Mouse (Mus musculus) intestine, embryonic 15.5 days (tissue): ENCODE measurements around the gene Nod1. TPM values are rescaled to one million over a fixed set of nuclear protein-coding genes. Genes with fewer than 3 reads are reported as not detected.
A peak's percentile ranks its signal among the peaks of the same experiment; 100 is the strongest.
"Not testable (repeated sequence)": the region's sequence is repeated elsewhere in the genome, so short reads cannot be mapped to it uniquely, and the experiment has no call there.

ENCODE experiments used
- ATAC-seq: fragments of 200-750 bp; cut with Nextera tagmentation; 2 replicates; pipeline ENCODE4 v1.8.0; 2017; ENCODE audit warnings: moderate TSS enrichment, moderate library complexity
- H3K27ac ChIP-seq: fragments of 300-500 bp; sonication (generic); 2 replicates; pipeline ENCODE4 v1.5.1; 2015; ENCODE audit warnings: mild to moderate bottlenecking, inconsistent platforms
- H3K27me3 ChIP-seq: fragments of 300-500 bp; sonication (generic); replicated peaks from 2 replicates; pipeline ENCODE4 v1.6.1; 2015; ENCODE audit warnings: inconsistent platforms
- H3K36me3 ChIP-seq: fragments of 300-500 bp; sonication (generic); 2 replicates; pipeline ENCODE4 v1.6.1; 2015; ENCODE audit warnings: inconsistent platforms
- H3K4me1 ChIP-seq: fragments of 300-500 bp; sonication (generic); replicated peaks from 2 replicates; pipeline ENCODE4 v1.6.1; 2015; ENCODE audit warnings: inconsistent platforms
- H3K4me2 ChIP-seq: fragments of 300-500 bp; sonication (generic); replicated peaks from 2 replicates; pipeline ENCODE4 v1.6.1; 2015; ENCODE audit warnings: mild to moderate bottlenecking, inconsistent platforms
- H3K4me3 ChIP-seq: fragments of 300-500 bp; sonication (generic); replicated peaks from 2 replicates; pipeline ENCODE4 v1.5.1; 2015; ENCODE audit warnings: inconsistent platforms
- H3K9ac ChIP-seq: fragments of 300-500 bp; sonication (generic); 2 replicates; pipeline ENCODE4 v1.6.1; 2015; ENCODE audit warnings: inconsistent platforms
- H3K9me3 ChIP-seq: fragments of 300-500 bp; sonication (generic); 2 replicates; pipeline ENCODE4 v1.6.1; 2016; ENCODE audit warnings: inconsistent platforms
- WGBS: fragments of 180-500 bp; shearing (Covaris S2); methylation state at CpG from one replicate; pipeline ENCODE4 v1.1.7; 2015; 5-methylcytosine and 5-hydroxymethylcytosine counted together
- polyA plus RNA-seq: library from polyadenylated mRNA; unstranded; fragments of >200 nt; fragmentation: Nextera tagmentation; extraction: Ambion mirVana; gene quantifications from 2 replicates; pipeline ENCODE4 v1.2.1, GENCODE M21; 2015

Nod1 gene
- polyA plus RNA-seq, 1 experiment from 2014 or later = 4.8 TPM

- no peaks in the 10 kb centered on the region for H3K9me3 ChIP-seq
- no peaks in the 10 kb centered on the region for H3K36me3 ChIP-seq
- peak; percentile 64 for ATAC-seq
- peaks cover 9% of the 10 kb centered on the region for H3K4me1 ChIP-seq
- no peak overlapping the region for H3K27ac ChIP-seq
- H3K4me2 ChIP-seq = peak overlapping the region; percentile 90
- H3K27me3 ChIP-seq = no peaks in the 10 kb centered on the region
- peak overlapping the region; percentile 74; the same call in 1 of the 2 replicates for H3K9ac ChIP-seq
- H3K4me3 ChIP-seq = peak overlapping the region; percentile 67
- 12% methylated on average over 5 of the region's 5 CpGs for WGBS
Observed at GRCm38 (mm10) chr6:54972929-54973211, 458 bp upstream of the Nod1 start.

GRCm38 (mm10) chr6:54971731-54972110, 691 bp downstream of the Nod1 start:
- Histone ChIP-seq H3K4me2 (peak overlapping the region; percentile 90), H3K9ac (peak overlapping the region; percentile 74), H3K36me3 (no peaks in the 10 kb centered on the region), H3K4me1 (peaks cover 9% of the 10 kb centered on the region), H3K4me3 (peak overlapping the region; percentile 67), H3K9me3 (no peaks in the 10 kb centered on the region), H3K27ac (peak overlapping the region; percentile 59), H3K27me3 (no peaks in the 10 kb centered on the region)
- ATAC-seq = 0 out of 2 replicates have a peak, but pooled peaks have one; percentile 3
- 23% methylated on average over 8 of the region's 8 CpGs for WGBS

- no peak overlapping the region for H3K4me2 ChIP-seq
- H3K36me3 ChIP-seq = no peaks in the 10 kb centered on the region
- 68% methylated on average over 9 of the region's 9 CpGs for WGBS
- H3K27me3 ChIP-seq = no peaks in the 10 kb centered on the region
- no peaks in the 10 kb centered on the region for H3K9me3 ChIP-seq
- H3K27ac ChIP-seq = no peak overlapping the region
- no peak overlapping the region for H3K4me3 ChIP-seq
- no peak for ATAC-seq
- H3K9ac ChIP-seq = no peak overlapping the region
- peaks cover 9% of the 10 kb centered on the region for H3K4me1 ChIP-seq
Observed at GRCm38 (mm10) chr6:54970506-54970905, 1.9 kb downstream of the Nod1 start.

GRCm38 (mm10) chr6:54969801-54970200, 2.6 kb downstream of the Nod1 start:
- 71% methylated on average over 2 of the region's 2 CpGs for WGBS
- Histone ChIP-seq H3K4me3 (no peak overlapping the region), H3K27me3 (no peaks in the 10 kb centered on the region), H3K4me2 (no peak overlapping the region), H3K36me3 (no peaks in the 10 kb centered on the region), H3K27ac (no peak overlapping the region), H3K9ac (no peak overlapping the region), H3K9me3 (no peaks in the 10 kb centered on the region), H3K4me1 (peaks cover 9% of the 10 kb centered on the region)
- no peak for ATAC-seq

- 28% methylated on average over 10 of the region's 10 CpGs for WGBS
- peak; percentile 65 for ATAC-seq
- no peaks in the 10 kb centered on the region for H3K36me3 ChIP-seq
- H3K27ac ChIP-seq = no peak overlapping the region
- H3K9ac ChIP-seq = no peak overlapping the region
- peak overlapping the region; percentile 20; the same call in 1 of the 2 replicates for H3K4me2 ChIP-seq
- H3K4me1 ChIP-seq = peaks cover 9% of the 10 kb centered on the region
- H3K27me3 ChIP-seq = no peaks in the 10 kb centered on the region
- no peak overlapping the region for H3K4me3 ChIP-seq
- no peaks in the 10 kb centered on the region for H3K9me3 ChIP-seq
Observed at GRCm38 (mm10) chr6:54967591-54967990, 4.8 kb downstream of the Nod1 start.

DNA sequence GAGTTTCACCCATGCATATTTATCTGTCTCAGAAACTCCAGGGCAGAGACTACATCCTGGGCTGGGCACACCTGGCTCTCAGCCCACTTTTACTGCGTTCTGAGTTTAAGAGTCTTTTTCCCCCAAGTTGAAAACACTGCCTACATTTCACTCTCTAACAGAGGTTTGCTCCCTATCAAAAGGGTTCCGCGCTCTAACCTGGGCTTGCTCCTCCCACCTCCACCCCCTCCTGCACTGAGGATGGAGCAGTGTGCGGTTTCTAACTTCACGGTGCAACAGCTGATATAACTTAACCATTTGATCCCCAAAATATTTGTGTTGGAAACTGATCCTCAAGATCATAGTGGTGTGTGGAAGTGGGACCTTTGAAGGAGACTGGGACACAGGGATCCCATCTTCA, 7.2 kb downstream of the Nod1 start:
- no peaks in the 10 kb centered on the region for H3K36me3 ChIP-seq
- 39% methylated on average over 5 of the region's 5 CpGs for WGBS
- H3K4me1 ChIP-seq = no peaks in the 10 kb centered on the region
- H3K9me3 ChIP-seq = no peaks in the 10 kb centered on the region
- no peak overlapping the region for H3K4me3 ChIP-seq
- ATAC-seq = no peak
- no peak overlapping the region for H3K4me2 ChIP-seq
- H3K9ac ChIP-seq = no peak overlapping the region
- no peaks in the 10 kb centered on the region for H3K27me3 ChIP-seq
- H3K27ac ChIP-seq = no peak overlapping the region

- Histone ChIP-seq H3K27ac (no peak overlapping the region), H3K9ac (no peak overlapping the region), H3K9me3 (no peaks in the 10 kb centered on the region), H3K4me1 (no peaks in the 10 kb centered on the region), H3K4me2 (no peak overlapping the region), H3K36me3 (no peaks in the 10 kb centered on the region), H3K27me3 (no peaks in the 10 kb centered on the region), H3K4me3 (no peak overlapping the region)
- WGBS = 56% methylated on average over 1 of the region's 1 CpGs
- ATAC-seq = no peak
Observed at GRCm38 (mm10) chr6:54964755-54965154, 7.7 kb downstream of the Nod1 start.

GRCm38 (mm10) chr6:54963599-54963998, 8.8 kb downstream of the Nod1 start:
- no peaks in the 10 kb centered on the region for H3K9me3 ChIP-seq
- no peak overlapping the region for H3K4me2 ChIP-seq
- H3K4me3 ChIP-seq = no peak overlapping the region
- 80% methylated on average over 2 of the region's 2 CpGs for WGBS
- ATAC-seq = no peak
- no peaks in the 10 kb centered on the region for H3K27me3 ChIP-seq
- no peak overlapping the region for H3K9ac ChIP-seq
- H3K4me1 ChIP-seq = no peaks in the 10 kb centered on the region
- H3K36me3 ChIP-seq = no peaks in the 10 kb centered on the region
- no peak overlapping the region for H3K27ac ChIP-seq

DNA sequence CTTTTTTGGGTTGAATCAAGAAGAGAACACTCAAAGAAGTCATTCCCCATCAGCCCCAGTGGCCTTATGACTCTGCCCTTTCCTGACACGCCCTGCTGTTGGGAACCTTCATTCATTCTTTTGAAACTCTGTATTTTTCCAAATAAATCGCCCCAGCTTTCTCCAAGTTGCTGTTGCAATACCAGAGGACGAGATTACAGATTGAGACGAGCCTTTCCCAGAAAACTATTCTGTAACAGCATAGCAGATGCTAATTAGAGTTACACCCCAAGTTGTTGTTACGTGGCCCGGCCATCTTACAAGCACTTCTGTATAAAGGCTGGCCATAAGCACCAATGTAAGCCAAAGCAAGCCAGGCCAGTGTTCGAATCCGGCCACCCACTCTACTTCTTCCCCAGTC, 14.8 kb downstream of the Nod1 start:
- H3K4me1 ChIP-seq = peaks cover 5% of the 10 kb centered on the region; the same call in 1 of the 2 replicates
- H3K27me3 ChIP-seq = no peaks in the 10 kb centered on the region
- 88% methylated on average over 8 of the region's 8 CpGs for whole genome bisulfite sequencing
- ATAC-seq = no peak
- H3K4me2 ChIP-seq = no peak overlapping the region
- no peak overlapping the region for H3K27ac ChIP-seq
- H3K9me3 ChIP-seq = no peaks in the 10 kb centered on the region
- no peak overlapping the region for H3K9ac ChIP-seq
- H3K4me3 ChIP-seq = no peak overlapping the region
- H3K36me3 ChIP-seq = no peaks in the 10 kb centered on the region

GRCm38 (mm10) chr6:54956425-54956824, 16.0 kb downstream of the Nod1 start:
- Histone ChIP-seq H3K27me3 (no peaks in the 10 kb centered on the region), H3K36me3 (no peaks in the 10 kb centered on the region), H3K27ac (no peak overlapping the region), H3K4me3 (no peak overlapping the region), H3K4me2 (no peak overlapping the region), H3K9ac (no peak overlapping the region), H3K9me3 (no peaks in the 10 kb centered on the region), H3K4me1 (peaks cover 5% of the 10 kb centered on the region; the same call in 1 of the 2 replicates)
- 29% methylated on average over 1 of the region's 1 CpGs for WGBS
- ATAC-seq = peak; percentile 88

GRCm38 (mm10) chr6:54955949-54956348, 16.5 kb downstream of the Nod1 start:
- Histone ChIP-seq H3K4me2 (no peak overlapping the region), H3K27ac (no peak overlapping the region)
- ATAC-seq = no peak

DNA sequence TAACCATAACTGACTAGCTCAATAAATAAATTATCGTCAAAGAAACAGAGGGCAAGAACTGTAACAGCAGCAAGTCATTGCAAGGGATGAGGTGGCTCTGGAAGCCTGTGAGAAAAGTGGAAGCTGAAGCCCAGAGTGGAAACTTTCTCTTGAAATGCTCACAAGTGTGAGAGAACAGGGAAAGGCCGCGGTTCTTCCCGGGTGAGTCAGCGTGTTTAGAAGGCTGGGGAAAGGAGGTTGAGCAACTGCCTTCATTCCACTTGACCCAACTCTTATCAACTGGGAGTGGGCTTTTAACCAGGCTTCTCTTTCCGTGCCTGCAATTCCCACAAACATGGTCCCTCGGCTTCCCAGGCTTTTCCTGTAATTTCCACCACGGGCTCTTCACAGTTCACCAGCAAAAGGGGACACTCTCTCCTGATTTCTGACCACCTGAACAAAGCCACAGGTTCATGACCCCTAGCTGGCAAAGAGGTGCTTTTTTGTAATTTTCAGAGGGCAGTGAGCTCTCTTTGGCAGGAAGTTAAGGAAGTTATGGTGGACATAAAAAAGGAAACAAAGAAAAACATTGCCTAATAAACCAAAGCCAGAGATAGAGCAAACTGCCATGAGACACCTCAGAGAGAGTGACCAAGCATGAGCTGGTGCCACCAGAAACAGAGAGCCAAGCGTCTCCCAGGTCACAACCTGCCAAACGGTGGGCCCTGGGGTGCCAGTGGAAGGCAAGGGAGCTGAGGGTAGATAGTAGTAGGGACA, 17.6 kb downstream of the Nod1 start:
- no peak overlapping the region for H3K4me2 ChIP-seq
- H3K4me3 ChIP-seq = no peak overlapping the region
- peaks cover 5% of the 10 kb centered on the region; the same call in 1 of the 2 replicates for H3K4me1 ChIP-seq
- ATAC-seq = no peak
- no peak overlapping the region for H3K9ac ChIP-seq
- WGBS = 67% methylated on average over 10 of the region's 10 CpGs
- H3K9me3 ChIP-seq = no peaks in the 10 kb centered on the region
- H3K27me3 ChIP-seq = no peaks in the 10 kb centered on the region
- no peaks in the 10 kb centered on the region for H3K36me3 ChIP-seq
- H3K27ac ChIP-seq = no peak overlapping the region

More at GRCm38 (mm10) chr6:54955949-54956348, 16.5 kb downstream of the Nod1 start:
- H3K4me1 ChIP-seq = peaks cover 5% of the 10 kb centered on the region; the same call in 1 of the 2 replicates
- no peaks in the 10 kb centered on the region for H3K36me3 ChIP-seq
- no peaks in the 10 kb centered on the region for H3K9me3 ChIP-seq
- H3K4me3 ChIP-seq = no peak overlapping the region
- H3K27me3 ChIP-seq = no peaks in the 10 kb centered on the region
- H3K9ac ChIP-seq = no peak overlapping the region

- H3K36me3 ChIP-seq, H3K9ac ChIP-seq, H3K27ac ChIP-seq, H3K4me2 ChIP-seq, H3K9me3 ChIP-seq, H3K4me1 ChIP-seq, ATAC-seq, H3K27me3 ChIP-seq, H3K4me3 ChIP-seq: not testable (repeated sequence)
- 82% methylated on average over 4 of the region's 4 CpGs for WGBS
Observed at GRCm38 (mm10) chr6:54953399-54953798, 19.0 kb downstream of the Nod1 start.
